Mouse (Mus musculus): ENCODE measurements around the gene Rin1.

Gene Rin1

DNA sequence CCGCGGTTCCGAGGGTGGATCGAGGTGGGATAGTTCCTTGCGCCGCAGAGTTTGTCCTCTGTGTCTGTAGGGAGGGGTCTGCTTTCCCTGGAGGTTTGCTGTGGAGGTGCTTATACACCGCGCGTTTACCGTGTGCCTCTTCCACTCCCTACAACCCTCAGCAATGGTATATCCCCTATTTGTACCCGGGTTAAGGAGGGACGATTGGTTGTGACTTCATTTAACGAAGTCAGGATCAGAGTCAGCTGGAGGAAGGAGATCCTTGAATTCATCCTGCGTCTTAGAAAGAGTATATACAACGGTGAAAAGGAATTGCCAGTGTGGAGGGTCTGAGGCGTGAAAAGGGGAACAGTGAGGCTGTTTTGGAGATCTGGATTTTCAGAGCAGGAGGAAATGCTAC lies 8.7 kb upstream of the Rin1 start:
- DNase-seq (ENCODE audit: low spot score) = no peak

DNA sequence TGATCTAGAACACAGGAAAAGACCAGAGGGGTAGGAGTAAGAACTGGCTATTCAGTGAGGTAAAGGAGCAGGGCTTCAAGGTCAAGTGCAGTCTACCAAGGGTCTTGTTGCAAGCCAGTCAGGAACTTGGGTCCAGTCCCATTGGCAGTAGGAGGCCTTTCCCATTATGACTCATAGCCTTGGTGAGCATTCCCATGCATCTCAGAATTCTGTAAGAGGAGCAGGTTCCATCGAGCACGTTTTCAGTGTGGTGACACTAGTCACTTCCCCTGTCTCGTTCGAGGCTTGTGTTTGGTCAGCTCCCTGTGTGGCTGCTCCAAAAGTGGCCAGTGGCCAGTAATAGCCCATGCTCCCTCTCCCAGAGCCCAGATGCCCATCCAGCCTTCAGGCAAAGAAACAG lies 4.8 kb upstream of the Rin1 start:
- DNase-seq (ENCODE audit: low spot score) = no peak

DNA sequence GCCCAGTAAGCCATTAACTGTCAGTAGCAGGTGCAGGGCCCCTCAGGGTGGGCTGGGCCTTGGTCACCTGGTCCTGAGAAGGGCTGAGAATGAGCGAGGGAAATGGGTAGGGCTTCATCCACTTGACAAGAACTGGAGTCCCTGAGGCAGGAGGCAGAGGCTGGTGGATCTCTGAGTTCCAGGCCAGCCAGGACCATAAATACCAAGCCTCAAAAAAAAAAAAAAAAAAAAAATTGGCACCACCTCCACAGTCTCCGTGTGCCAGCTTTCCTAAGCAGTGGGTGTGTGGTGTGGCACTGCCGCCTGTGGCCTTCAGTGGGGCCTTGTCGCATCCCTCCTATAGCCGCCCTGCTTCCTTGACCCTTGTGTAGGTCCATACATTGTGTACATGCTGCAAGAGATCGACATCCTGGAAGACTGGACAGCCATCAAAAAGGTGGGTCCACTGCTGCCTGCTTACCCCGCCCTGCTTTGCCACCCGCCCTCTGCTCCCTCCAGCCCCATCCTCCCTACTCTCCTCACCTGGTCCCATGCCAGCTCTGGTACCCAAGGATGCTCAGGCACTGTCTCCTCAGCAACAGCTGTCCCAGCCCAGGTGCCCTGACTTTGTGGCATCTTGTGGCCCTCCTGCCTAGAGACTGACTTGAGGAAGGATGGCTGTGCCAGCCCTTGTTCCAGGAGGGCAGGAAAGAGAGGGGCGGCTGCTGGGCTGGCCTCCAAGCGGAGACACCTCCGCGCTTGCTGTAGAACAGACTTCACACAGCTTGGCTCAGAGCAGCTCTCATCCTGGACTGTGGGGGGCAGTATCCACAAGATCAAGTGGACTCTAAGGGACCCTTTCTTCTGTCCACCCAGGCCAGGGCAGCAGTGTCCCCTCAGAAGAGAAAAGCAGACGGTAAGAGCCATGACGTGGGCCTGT lies 1.9 kb upstream of the Rin1 start:
- DNase-seq (ENCODE audit: low spot score) = no peak

DNA sequence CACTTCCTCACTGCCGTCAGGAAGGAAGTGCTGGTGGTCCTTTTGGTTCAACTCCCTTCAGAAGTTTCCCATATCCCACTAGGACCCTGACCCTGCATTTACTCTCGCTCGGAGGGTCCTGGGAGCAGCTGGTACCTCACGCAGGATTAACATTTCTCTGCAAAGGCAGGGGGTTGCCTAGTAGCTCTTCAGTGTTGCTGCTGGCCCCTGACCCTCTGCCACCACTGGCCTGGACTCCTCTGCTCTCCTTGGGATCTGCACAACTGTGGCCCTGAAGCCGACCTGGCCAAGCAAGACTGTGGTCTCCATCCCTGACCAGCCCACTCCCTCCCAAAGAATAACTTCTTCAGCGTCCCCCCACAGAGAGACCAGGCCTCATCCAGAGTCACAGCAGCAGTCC lies 956 bp upstream of the Rin1 start:
- no peak for DNase-seq (ENCODE audit: low spot score)

DNA sequence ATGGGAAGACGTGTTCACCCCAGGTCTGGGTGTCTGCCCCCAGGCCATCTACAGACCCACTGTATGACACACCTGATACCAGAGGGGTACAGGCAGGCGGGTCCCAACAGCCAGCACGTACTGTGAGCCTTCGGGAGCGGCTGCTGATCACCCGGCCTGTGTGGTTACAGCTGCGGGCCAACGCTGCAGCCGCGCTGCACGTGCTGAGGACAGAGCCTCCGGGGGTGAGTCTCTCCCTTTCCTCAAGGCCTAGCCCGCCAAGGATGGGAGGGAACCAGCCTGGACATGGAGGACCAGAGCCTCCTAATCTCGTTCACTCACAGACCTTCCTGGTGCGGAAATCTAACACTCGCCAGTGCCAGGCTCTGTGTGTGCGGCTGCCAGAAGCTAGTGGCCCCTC lies 750 bp downstream of the Rin1 start:
- DNase-seq (ENCODE audit: low spot score) = no peak

DNA sequence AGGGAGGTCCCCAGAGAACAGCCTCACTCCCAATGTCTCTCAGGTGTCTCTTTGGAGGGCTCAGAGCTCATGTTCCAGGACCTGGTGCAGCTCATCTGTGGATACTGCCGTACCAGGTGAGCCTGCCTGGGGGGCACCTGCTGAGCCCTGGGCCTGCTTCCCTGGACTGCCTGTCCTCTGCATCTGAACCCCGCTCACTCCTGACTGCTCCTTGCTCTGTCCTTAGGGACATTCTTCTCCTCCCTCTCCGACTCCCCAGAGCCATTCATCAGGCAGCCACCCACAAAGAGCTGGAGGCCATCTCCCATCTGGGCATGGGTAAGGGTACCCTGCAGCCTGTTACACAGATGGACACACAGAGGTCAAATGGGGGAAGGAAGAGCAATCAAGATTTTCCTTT lies 1.2 kb downstream of the Rin1 start:
- no peak for DNase-seq (ENCODE audit: low spot score)

DNA sequence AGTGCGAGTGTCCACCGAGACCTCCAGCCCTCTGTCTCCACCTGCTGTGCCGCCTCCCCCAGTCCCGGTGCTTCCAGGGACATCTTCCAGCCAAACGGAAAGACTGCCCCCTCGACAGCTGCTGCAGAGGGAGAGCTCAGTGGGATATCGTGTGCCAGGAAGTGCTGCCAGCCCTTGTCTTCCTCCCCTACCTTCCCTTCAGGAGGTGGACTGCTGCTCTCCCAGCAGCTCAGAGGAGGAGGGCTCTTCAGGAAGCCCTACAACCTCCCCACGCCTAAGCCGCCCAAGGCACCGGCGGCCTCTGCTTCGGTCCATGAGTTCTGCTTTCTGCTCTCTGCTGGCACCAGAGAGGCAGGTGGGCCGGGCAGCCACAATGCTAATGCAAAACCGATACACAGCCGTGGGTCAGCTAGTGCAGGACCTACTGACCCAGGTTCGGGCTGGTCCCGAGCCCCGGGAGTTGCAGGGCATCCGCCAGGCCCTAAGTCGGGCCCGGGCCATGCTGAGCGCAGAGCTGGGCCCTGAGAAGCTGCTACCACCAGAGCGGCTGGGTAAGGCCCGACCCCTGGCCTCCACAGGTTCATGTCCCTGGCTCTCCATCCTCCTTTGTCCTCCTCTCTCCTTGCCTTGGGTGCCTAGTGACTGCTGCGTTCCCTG lies 2.0 kb downstream of the Rin1 start:
- DNase-seq (ENCODE audit: low spot score) = no peak

DNA sequence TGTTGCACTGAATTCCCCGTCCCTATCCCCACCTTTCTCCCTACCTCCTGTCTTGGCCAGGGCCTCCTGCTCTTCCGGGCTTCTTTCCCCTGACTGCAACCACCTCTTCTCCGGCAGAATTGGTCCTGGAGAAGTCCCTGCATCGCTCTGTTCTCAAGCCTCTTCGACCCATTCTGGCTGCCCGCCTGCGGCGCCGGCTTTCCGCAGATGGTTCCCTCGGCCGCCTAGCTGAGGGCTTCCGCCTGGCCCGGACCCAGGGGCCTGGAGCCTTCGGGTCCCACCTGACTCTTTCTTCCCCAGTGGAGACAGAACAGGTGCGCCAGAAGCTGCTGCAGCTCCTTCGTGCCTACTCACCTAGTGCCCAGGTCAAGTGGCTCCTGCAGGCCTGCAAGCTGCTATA lies 2.6 kb downstream of the Rin1 start:
- no peak for DNase-seq (ENCODE audit: low spot score)

DNA sequence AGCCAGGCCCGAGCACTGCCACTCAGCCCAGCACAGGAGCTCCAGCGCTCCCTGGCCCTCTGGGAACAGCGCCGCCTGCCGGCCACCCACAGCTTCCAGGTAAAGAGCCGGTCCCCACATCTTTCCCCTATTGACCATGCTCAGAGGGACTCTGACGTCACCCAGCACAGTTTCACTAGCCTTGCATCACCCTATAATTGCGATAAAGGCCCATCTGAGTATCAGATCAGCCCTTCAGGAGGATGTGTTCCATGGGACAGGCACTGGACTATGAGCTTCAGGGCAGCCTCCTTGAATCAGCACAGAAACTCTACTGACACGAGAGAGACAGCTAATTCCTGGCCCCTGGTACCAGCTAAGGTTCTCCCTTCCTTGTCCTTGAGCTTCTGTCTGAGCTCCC lies 3.6 kb downstream of the Rin1 start:
- peak; percentile 43 for DNase-seq (ENCODE audit: low spot score)

DNA sequence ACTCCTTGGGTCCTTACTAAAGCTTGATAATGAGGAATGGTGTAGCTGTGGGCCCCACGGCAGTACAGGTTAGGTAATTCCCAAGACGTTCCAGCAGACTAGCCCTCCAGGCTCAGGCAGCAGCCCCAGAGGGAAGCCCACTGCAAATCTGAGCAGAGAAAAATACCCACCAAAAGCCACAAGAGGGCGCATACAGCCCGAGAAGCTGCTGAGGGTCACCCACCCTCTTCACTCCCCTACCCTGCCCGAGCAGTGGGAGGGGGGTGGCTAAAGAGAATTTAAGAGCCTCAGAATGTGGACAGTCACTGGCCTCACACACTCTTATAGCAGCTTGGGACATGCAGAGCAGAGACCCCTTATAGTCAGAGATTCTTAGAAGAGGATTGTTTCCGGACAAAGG lies 6.0 kb downstream of the Rin1 start:
- DNase-seq (ENCODE audit: low spot score) = no peak

DNA sequence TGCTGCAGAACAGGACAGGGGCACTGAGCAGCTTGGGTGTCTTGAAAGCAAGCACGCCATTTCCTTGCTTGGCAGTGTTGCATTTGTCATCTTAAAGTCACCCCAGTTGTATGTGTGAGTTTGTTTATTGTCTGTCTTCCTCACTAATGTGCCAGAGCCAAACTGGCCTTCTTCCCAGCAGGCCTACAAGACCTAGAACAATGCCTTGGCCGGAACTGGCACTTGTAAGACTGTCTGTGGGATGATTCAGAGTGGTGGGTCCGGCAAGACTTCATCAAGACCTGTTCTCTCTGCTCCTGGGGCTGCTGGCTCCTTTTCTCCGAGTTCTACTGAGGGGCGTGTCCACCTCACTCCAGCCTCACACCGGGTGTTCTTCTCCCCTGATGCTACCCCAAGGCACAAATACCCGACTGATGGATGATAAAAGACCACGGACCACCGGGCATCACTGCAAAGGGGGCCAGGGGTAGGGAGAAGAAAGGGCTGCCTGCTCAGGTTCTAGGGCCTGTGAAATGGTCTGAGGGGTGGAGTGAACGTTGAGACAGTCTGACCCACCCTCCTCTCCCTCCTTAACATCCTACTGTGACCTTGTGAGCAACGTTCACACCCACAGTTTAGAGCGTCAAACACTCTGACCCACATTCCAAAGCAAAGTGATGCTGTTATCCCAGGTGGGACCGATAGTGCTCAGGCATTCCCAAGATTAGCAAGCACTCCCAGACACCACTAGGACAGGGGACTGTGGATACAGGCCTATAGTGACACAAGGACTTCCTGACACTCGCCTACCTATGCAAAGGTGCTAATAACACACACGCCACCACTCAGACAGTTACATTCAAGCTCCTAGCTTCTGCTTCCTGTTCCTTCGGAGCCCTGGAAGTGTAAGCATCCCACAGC lies 7.8 kb downstream of the Rin1 start:
- peak; percentile 72 for DNase-seq (ENCODE audit: low spot score)

DNA sequence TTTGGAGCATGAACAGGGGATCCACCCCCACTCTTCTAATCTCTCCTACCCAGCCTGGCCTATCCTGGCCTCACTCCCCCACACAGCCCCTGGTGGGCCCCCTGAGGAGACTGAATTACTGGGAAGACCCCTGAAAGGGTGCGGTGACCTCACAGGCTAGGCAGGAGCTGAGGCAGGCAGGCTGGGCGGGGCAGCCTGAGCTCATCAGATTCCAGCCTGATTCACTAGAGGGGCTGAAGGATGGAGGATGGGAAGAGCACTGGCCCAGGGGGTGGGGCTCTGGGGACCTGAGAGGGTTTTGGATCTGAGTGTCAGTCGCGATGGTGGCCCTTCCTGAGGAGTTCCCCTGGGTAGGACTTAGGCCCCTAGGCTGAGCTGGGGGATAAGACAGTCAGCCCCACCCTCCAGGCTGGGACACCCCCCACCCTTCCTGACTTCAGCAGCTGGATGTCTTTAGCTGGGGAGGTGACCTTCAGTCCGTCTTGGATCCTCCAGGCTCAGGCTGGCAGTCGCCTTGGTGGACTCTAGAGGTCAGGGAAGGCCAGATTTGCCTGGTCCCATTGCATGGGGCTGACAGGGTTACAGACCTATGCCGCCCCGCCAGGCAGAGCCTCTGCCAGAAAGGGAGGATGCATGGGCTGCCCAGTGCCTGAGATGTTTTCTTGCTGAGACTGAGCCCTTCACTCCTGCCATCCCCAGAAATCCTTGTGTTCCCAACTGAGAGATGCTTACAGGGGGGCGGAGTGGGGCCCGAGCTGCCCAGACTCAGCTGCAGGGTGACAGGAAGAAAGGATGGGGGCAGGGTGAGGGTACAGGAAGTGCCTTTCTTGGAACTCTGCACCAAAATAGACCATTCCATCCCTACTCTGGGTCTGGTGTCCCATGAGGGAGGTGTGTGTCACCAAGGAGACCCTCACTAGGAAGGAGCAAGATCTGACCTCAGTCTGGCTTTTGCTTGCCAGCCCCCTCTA lies 8.8 kb downstream of the Rin1 start:
- DNase-seq (ENCODE audit: low spot score) = no peak

DNA sequence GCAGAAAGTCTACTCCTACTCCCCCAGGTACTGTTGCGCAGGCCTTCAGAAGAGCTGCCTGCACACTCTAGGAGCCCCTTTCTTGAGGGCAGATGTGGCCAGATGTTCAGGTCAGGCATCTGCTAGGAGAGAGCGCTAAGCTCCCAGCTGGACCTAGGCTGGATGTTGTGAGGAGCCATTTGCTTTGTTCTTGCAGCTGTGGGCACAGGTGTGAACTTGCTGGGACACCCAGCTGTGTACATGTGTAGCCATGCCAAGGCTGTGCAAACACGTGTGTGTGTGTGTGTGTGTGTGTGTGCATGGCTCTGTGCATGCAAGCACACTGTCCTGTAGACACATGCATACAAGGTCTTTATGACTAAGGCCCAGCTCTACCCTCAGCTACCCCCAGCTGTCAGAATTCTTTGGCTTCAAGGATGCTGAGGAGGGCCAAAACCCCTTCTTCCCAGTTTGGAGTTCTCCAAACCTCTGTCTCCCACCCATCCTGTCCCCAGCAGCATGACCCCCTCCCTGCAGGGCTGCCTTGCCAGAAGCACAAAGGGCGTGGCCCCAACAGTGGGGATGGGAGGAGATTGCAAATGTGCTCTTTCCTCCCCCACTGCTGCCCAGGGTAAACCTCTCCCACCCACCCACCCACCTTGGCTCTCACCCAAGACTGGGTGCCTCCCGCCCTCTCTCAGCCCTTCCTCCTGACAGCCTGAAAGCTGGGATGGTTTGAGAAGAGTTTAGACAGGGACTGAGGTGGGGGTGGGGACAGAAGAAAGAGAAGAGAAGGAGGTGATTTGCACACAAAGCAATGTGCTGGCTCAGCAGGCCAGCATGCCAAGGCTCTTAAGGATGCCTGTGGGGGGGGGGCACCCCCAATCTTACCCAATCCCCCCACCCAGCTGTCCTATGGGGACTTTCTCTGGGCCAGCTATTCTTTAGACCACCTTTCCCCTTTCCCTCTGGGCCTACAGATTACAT lies 10.4 kb downstream of the Rin1 start:
- no peak for DNase-seq (ENCODE audit: low spot score)

DNA sequence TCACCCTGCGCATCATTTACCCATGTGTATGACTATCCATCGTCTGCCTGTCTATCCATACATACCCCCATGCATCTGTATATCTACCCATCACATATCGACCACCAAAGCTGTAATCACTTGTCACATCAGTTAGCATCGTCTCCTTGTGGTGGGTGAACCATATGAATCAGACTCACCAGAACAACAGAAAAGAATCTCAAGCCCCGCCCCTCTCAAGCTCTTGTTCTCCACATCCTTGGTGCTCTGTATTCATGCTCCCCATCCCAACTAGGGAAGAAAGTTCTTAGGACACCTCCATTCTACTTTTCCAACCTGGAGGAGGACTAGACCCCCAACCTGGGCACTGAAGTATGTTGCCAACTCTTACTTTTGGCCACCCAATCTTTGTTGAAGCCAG lies 11.8 kb downstream of the Rin1 start:
- DNase-seq (ENCODE audit: low spot score) = no peak

DNA sequence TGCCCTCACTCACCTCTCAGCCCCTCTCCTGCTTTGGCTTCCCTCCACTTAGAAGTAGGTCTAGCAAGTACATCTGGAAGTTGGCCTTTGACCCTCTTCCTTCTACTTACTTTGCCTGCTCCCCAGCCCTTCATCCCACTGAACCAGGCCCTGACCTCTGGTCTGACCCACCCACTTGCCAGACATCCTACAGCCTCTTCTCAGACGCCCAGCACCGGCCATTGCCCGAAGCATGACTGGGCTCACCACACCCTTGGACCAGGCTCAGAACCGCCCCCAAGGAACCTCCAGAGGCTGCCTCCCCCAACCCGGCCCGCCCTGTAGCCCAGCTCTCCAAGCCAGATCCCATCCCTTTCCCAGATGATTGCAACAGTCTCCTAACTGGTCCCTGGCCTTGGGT lies 12.2 kb downstream of the Rin1 start:
- DNase-seq (ENCODE audit: low spot score) = no peak

DNA sequence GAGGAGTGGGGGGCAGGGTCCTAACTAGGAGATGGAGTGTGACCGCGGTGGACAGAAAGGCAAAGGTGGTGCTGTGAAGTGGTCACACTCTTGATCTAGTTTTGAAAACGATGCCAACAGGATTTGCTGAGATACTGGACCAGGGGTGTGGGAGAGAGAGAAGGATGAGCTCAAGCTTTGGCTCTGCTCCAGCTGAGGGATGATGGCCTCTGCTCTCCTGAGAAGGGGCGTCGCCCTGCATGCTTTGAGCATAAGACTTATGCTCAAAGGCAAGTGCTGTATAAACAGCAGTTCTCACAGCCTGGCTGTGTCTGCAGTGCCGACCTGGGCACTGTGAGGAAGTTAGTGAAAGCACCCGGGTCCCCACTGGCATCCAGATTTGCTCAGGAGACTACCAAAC lies 14.8 kb downstream of the Rin1 start:
- peak; percentile 52 for DNase-seq (ENCODE audit: low spot score)

DNA sequence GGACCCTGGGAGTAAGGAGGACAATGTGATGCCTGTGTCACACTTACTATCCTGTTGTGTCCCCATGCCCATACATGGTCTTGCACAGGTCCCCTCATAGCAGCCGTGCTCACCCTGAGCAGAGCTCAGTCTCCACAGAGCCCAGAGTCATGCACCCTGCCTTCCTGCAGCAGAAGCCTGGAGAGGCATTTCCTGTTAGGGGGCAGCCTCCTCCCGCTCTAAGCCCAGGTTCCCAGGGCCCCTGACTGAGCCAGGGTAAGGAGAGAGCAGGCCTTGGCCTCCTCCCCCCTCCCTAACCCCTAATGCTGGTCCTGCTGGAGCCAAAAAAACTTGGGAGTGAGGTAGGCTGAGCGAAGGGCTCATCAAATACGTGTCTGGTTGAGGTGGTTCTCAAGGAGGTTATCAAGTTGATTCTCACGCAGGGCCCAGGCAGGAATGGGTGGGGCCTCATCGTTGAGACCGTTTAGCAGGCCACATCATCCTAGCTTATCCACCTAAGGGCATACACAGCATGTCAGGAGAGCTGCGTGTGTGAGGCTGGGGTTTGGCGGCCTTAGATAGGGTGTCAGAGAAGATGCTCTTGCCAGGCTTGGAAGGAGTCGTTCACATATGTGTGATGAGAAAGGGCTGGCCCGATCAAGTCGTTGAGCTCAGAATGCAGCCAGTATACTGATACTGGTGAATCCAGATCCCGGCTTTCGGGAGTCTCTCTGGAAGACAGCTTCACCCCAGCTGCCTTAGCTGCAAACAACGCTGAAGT lies 16.9 kb downstream of the Rin1 start:
- DNase-seq (ENCODE audit: low spot score) = no peak

DNA sequence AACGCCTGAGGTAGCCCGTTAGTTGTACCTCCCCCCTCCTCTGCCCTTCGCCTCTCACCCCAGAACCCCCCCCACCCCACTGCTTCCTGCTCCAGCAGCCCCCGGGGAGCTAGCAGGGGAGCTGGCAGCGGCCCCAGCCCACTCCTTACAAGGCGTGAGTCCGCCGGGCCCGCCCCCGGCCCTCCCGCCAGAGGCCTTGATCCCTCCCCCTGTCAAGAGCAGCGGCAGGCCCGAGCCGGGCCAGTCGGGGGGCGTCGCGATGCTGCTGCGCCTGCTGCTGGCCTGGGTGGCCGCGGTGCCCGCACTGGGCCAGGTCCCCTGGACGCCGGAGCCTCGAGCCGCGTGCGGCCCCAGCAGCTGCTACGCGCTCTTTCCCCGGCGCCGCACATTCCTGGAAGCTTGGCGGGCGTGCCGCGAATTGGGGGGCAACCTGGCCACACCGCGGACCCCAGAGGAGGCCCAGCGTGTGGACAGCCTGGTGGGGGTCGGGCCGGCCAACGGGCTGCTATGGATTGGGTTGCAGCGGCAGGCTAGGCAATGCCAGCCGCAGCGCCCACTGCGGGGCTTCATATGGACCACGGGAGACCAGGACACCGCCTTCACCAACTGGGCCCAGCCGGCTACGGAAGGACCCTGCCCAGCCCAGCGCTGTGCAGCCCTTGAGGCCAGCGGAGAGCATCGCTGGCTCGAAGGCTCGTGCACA lies 17.7 kb downstream of the Rin1 start, which contains the start of gene Cd248:
Gene Cd248 (plus strand): TSS at position 212 of the 703 bp plus-strand sequence.
- DNase-seq (ENCODE audit: low spot score) = peak; percentile 56

Data from adipocyte (in vitro differentiated cells).